Mouse (Mus musculus): Measurements from ENCODE around the gene Lingo2. TPM values are rescaled to one million over a fixed set of nuclear protein-coding genes. Genes with fewer than 3 reads are reported as not detected.
A peak's percentile ranks its signal among the peaks of the same experiment; 100 is the strongest.

The Lingo2 gene
- polyA plus RNA-seq, 1 experiment from 2014 or later = 0.40 TPM

DNA sequence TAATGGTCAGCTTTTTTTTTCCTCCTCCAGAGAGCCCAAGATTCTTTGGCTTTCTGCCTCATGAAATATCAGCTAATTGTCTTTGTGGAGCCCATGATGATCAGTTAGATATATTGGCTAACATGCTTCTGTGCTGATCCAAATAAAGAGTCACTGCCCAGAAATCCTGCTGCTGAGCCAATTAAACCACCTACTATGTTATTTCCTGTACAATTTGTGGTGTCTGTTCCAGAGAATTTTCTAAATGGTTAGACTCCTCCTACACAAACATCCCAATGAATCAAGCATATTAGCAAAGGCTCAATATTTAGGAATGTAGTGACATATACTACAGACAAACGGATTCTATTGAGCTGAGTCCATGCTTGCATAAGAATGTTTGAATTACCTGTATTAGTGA lies 619.8 kb downstream of the Lingo2 start:
- 79% methylated on average over 1 of the region's 1 CpGs for WGBS
- H3K27ac ChIP-seq (ENCODE audit: low read depth, low read length) = no peak overlapping the region
- TF ChIP-seq CTCF (IDR thresholded peaks at IDR 0.05; ENCODE audit: low read depth) = no peak
- no peak overlapping the region for H3K9ac ChIP-seq (ENCODE audit: low read depth, low read length)
- ATAC-seq = no peak
- no peaks in the 10 kb centered on the region for H3K27me3 ChIP-seq (replicated peaks; ENCODE audit: control insufficient read depth, insufficient read depth, low read length)
- no peaks in the 10 kb centered on the region for H3K9me3 ChIP-seq (ENCODE audit: control insufficient read depth)
- H3K4me2 ChIP-seq (replicated peaks; ENCODE audit: low read depth) = no peak overlapping the region
- no peaks in the 10 kb centered on the region for H3K4me1 ChIP-seq (replicated peaks; ENCODE audit: control insufficient read depth, insufficient read depth, low read length)
- H3K36me3 ChIP-seq (ENCODE audit: control insufficient read depth, insufficient read depth) = no peaks in the 10 kb centered on the region
- H3K4me3 ChIP-seq (ENCODE audit: low read depth, low read length) = no peak overlapping the region

DNA sequence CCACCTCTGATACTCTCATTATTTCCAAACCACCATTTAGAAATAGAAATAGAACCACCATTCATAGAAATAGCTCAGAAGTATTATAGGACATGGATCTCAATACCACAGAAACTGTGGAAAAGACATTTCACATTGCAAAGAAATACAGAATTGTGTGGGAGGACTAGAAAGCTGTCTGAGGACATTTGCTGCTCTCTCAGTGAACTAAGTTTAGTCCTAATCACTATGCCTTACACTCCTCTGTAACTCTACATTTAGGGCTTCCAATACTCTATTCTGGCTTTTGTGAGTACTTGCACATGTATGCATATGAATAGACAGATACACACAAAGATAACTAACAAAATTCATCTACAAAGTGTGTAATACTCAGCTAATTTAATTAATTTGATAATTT lies 625.9 kb downstream of the Lingo2 start:
- no peak for ATAC-seq
- Histone ChIP-seq H3K9ac (ENCODE audit: low read depth, low read length) (no peak overlapping the region), H3K9me3 (ENCODE audit: control insufficient read depth) (no peaks in the 10 kb centered on the region), H3K27ac (ENCODE audit: low read depth, low read length) (no peak overlapping the region), H3K4me2 (replicated peaks; ENCODE audit: low read depth) (no peak overlapping the region), H3K4me1 (replicated peaks; ENCODE audit: control insufficient read depth, insufficient read depth, low read length) (no peaks in the 10 kb centered on the region), H3K36me3 (ENCODE audit: control insufficient read depth, insufficient read depth) (no peaks in the 10 kb centered on the region), H3K27me3 (replicated peaks; ENCODE audit: control insufficient read depth, insufficient read depth, low read length) (no peaks in the 10 kb centered on the region), H3K4me3 (ENCODE audit: low read depth, low read length) (no peak overlapping the region)
- no peak for TF ChIP-seq CTCF (IDR thresholded peaks at IDR 0.05; ENCODE audit: low read depth)

DNA sequence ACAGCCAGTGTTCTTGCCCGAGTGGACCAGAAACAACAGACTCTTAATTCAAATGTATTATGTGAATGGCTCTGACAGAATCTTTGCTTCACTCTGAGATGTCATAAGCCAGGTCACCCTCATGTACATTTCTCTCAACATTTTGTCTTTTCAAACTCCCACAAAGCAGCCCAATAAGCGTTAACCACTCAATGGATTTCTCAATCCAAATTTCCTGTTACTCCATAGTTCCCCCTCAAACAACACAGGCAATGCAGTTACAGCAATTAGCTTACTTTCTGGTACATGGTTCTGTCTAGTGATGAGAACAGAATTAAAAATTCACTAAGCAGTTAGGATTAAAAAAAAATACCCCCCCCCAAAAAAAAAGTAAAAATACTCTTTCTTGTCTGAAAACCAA lies 638.5 kb downstream of the Lingo2 start:
- no peak for ATAC-seq
- H3K4me3 ChIP-seq (ENCODE audit: low read depth, low read length) = no peak overlapping the region
- no peaks in the 10 kb centered on the region for H3K36me3 ChIP-seq (ENCODE audit: control insufficient read depth, insufficient read depth)
- WGBS = 72% methylated on average over 2 of the region's 2 CpGs
- no peak for TF ChIP-seq CTCF (IDR thresholded peaks at IDR 0.05; ENCODE audit: low read depth)
- H3K4me2 ChIP-seq (replicated peaks; ENCODE audit: low read depth) = no peak overlapping the region
- no peaks in the 10 kb centered on the region for H3K9me3 ChIP-seq (ENCODE audit: control insufficient read depth)
- H3K27ac ChIP-seq (ENCODE audit: low read depth, low read length) = no peak overlapping the region
- H3K27me3 ChIP-seq (replicated peaks; ENCODE audit: control insufficient read depth, insufficient read depth, low read length) = no peaks in the 10 kb centered on the region
- H3K9ac ChIP-seq (ENCODE audit: low read depth, low read length) = no peak overlapping the region
- H3K4me1 ChIP-seq (replicated peaks; ENCODE audit: control insufficient read depth, insufficient read depth, low read length) = no peaks in the 10 kb centered on the region

DNA sequence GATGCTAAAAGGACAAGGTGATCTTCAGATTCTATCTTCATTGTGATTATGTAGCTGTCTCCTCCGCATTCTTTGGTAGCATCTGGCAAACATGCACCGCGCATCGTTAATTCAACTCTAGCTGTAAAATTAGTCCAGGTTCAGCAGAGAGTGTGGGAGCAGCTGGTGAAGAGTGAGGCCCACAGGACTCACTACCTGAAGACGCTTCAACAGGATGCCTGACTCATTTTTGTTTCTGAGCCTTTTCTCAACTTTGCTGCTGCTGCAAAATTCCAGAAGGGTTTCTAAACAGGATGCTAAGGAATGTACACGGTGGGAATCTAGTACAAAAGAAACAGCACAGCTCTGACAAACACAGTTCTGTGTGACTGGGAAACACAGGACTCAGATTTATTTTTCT lies 640.1 kb downstream of the Lingo2 start:
- no peak overlapping the region for H3K27ac ChIP-seq (ENCODE audit: low read depth, low read length)
- H3K4me3 ChIP-seq (ENCODE audit: low read depth, low read length) = no peak overlapping the region
- TF ChIP-seq CTCF (IDR thresholded peaks at IDR 0.05; ENCODE audit: low read depth) = no peak
- 75% methylated on average over 6 of the region's 6 CpGs for WGBS
- H3K9me3 ChIP-seq (ENCODE audit: control insufficient read depth) = no peaks in the 10 kb centered on the region
- no peak overlapping the region for H3K9ac ChIP-seq (ENCODE audit: low read depth, low read length)
- ATAC-seq = no peak
- H3K4me1 ChIP-seq (replicated peaks; ENCODE audit: control insufficient read depth, insufficient read depth, low read length) = no peaks in the 10 kb centered on the region
- H3K27me3 ChIP-seq (replicated peaks; ENCODE audit: control insufficient read depth, insufficient read depth, low read length) = no peaks in the 10 kb centered on the region
- H3K36me3 ChIP-seq (ENCODE audit: control insufficient read depth, insufficient read depth) = no peaks in the 10 kb centered on the region
- no peak overlapping the region for H3K4me2 ChIP-seq (replicated peaks; ENCODE audit: low read depth)

DNA sequence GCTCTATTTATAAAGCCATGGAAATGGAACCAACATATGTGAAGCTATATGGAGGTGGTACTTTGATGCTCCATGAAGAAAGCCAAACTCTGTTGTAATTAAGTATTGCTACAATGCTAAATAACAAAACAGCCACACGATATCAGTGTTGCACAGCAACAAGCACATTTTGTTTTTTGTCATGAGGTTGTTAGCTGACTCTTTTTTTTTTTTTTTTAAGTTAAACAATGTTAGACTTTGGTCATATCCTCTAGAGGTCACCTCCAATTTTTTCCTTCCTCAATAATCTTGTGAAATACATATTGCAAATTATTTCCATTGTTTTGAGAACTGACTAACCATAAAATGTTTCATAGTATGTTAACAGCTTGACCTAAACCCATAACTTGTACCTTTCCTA lies 646.3 kb downstream of the Lingo2 start:
- ATAC-seq = no peak
- Histone ChIP-seq H3K36me3 (ENCODE audit: control insufficient read depth, insufficient read depth) (no peaks in the 10 kb centered on the region), H3K9ac (ENCODE audit: low read depth, low read length) (no peak overlapping the region), H3K4me3 (ENCODE audit: low read depth, low read length) (no peak overlapping the region), H3K9me3 (ENCODE audit: control insufficient read depth) (no peaks in the 10 kb centered on the region), H3K4me1 (replicated peaks; ENCODE audit: control insufficient read depth, insufficient read depth, low read length) (no peaks in the 10 kb centered on the region), H3K27ac (ENCODE audit: low read depth, low read length) (no peak overlapping the region), H3K27me3 (replicated peaks; ENCODE audit: control insufficient read depth, insufficient read depth, low read length) (no peaks in the 10 kb centered on the region), H3K4me2 (replicated peaks; ENCODE audit: low read depth) (no peak overlapping the region)
- TF ChIP-seq CTCF (IDR thresholded peaks at IDR 0.05; ENCODE audit: low read depth) = no peak
- 86% methylated on average over 1 of the region's 1 CpGs for WGBS

DNA sequence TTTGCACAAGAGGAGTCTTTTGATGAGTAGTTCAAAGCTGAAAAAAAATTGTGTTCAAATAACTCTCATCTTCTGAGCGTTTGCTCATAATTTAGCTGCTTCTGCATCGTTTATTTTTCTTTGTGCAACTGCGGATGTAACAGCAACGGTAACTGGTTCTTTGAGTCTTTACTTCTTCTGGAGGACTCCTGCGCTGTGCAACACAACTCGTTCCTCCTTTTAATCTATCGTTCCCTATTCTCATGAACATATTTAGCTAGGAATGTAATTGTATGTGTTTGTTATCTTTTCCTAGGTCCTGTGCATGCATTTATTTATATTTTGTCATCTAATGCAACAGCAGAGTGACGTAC lies 661.9 kb downstream of the Lingo2 start:
- Histone ChIP-seq H3K4me2 (replicated peaks; ENCODE audit: low read depth) (peak overlapping the region; percentile 60), H3K27me3 (replicated peaks; ENCODE audit: control insufficient read depth, insufficient read depth, low read length) (no peaks in the 10 kb centered on the region), H3K9ac (ENCODE audit: low read depth, low read length) (peak overlapping the region; percentile 22; the same call in 1 of the 2 replicates), H3K36me3 (ENCODE audit: control insufficient read depth, insufficient read depth) (no peaks in the 10 kb centered on the region), H3K27ac (ENCODE audit: low read depth, low read length) (no peak overlapping the region), H3K4me1 (replicated peaks; ENCODE audit: control insufficient read depth, insufficient read depth, low read length) (no peaks in the 10 kb centered on the region), H3K9me3 (ENCODE audit: control insufficient read depth) (no peaks in the 10 kb centered on the region), H3K4me3 (ENCODE audit: low read depth, low read length) (no peak overlapping the region; the same call in 1 of the 2 replicates)
- no peak for ATAC-seq
- TF ChIP-seq CTCF (IDR thresholded peaks at IDR 0.05; ENCODE audit: low read depth) = no peak
- 58% methylated on average over 8 of the region's 8 CpGs for WGBS

All from intestine, postnatal 0 days (tissue).